Mouse (Mus musculus) right cerebral cortex, adult 2 months (tissue): ENCODE measurements around the gene Tmem121b.

Experiments used
- DNase-seq, 2 experiments: peaks; one replicate each; pipeline ENCODE4 v3.0.0; 2021 to 2022; ENCODE audit warnings: low spot score in 2 of 2

The Tmem121b gene

DNA sequence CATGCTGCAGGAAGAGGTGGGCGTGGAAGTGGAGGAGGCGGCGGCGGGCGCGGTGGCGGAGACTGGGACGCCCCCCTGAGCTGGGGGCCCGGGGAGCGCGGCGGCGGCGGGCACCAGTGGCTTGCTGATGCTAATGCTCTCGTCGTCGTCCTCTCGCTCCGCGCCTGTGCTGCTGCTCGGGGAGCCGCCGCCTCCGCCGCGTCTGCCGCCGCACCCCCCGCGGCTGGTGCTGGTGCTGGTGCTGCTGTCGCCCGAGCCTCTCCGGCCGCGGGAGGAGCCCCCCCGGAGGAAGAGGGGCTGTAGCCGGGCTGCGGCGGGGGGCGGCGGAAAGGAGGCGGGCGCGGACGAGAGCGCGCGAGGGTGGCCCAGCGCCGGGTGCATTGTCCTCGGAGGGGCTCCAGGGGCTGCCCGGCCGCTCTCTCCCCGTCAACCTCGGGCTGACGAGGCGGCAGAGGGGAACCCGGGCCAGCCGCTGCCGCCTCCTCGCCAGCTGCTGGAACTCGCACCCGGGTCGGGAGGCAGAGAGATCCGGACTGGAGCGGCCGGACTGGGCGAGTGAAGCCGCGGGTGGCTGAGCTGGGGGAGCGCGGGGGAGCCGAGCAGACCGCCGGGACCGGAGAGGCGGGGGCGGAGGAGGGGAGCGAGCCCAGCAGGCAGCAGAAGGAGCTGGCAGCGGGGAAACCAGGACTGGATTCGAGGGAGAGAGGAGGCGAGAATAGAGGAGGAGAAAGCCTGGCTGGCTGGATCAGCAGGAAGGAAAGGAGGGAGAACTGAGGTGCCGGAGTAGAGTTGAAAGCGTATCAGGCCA, at the start of gene Tmem121b:
Gene Tmem121b (minus strand): TSS at position 434 of the 808 bp plus-strand sequence.
- peak; percentile 88 to 94 for DNase-seq

DNA sequence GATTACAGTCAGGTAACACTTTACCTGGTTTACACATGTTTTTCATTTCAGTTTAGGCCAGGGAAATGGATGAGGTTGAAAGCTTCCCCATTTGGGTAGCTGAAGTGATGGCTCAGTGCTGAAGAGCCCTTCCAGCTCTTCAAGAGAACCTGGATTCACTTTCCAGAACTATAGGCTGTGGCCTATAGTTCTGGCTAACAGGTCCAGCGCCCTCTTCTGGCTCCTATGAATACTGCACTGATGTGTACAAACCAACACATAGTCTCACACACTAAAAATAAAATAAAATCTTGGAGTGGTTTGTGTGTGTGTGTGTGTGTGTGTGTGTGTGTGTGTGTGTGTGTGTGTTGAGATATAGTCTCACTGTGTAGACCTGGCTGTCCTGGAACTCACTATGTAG, 48.5 kb upstream of the Tmem121b start:
- DNase-seq, result no peak

- no peak for DNase-seq
Observed at GRCm38 (mm10) chr6:120541386-120541785, 47.8 kb upstream of the Tmem121b start.

DNA sequence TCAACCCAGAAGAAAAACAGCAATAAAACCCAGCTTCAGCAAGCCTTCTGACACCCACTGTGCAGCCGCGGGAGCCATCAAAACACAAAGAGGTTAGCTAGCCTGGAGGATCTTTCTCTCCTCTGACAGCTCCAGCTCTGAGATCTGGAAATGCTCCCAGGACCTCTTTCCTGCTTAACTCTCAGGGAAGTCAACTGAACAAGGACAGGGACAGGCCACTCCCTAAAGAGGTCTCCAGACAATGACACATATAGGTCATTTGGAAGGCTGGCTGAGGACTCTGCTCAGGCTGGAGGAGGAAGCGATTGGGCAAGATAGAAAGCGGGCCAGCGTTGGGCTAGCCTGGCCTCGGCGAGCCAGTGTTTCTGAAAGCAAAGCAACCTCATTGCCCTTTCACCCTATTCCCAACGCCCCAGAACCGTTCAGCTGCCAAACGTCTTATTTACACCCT, 46.2 kb upstream of the Tmem121b start:
- DNase-seq, result no peak

- peak; percentile 64 to 70 for DNase-seq
Observed at GRCm38 (mm10) chr6:120539132-120539759, 45.6 kb upstream of the Tmem121b start.

DNA sequence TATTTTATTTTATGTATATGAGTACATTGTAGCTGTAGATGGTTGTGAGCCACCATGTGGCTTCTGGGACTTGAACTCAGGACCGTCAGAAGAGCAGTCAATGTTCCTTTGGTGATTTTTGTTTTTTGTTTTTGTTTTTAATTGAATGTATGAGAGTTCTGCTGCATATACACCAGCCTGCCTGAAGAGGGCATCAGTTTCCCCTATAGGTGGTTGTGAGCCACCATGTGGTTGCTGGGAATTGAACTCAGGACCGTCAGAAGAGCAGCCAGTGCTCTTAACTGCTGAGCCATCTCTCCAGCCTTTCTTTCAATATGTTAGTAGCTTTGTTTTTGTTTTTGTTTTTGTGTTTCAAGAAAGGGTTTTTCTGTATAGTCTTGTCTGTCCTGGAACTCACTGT, 42.7 kb upstream of the Tmem121b start:
- no peak for DNase-seq

DNA sequence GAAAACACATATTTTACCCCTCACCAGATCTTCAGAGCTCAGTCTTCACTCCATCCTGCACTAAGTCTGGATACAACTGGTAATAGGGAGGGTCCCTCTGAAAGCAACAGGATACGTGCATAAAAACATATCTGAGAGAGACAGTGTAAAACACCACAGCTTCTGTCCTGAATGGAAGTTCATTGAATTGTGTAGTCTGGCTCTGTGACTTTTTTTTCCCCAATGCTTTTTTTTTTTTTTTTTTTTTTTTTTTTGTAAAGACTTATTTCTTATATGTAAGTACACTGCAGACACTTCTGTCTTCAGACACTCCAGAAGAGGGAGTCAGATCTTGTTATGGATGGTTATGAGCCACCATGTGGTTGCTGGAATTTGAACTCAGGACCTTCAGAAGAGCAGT, 39.0 kb upstream of the Tmem121b start:
- DNase-seq, result no peak

- DNase-seq, result peak; percentile 93
Observed at GRCm38 (mm10) chr6:120531020-120531965, 37.7 kb upstream of the Tmem121b start, which contains the start of gene Hdhd5. Gene Hdhd5 (minus strand): TSS chr6:120531319.

DNA sequence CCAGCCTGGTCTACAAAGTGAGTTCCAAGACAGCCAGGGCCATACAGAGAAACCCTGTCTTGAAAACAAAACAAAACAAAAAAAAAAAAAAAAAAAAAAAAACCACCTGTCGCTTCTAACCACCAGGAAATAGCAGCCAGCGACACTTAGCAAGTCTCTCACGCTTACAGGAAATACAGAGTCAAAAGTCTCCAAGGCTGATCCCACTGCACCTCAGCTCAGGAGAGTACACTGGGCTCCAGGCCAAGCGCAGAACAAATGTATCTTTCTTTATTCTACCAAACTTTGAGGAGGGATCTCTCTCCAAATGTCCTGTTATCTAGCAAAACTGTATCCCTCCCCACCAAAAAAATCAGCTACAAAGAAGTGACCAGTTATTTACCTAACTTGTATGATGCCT, 35.5 kb upstream of the Tmem121b start:
- no peak for DNase-seq

GRCm38 (mm10) chr6:120524796-120525195, 31.2 kb upstream of the Tmem121b start:
- no peak for DNase-seq

GRCm38 (mm10) chr6:120519647-120520046, 26.0 kb upstream of the Tmem121b start:
- DNase-seq, result no peak

DNA sequence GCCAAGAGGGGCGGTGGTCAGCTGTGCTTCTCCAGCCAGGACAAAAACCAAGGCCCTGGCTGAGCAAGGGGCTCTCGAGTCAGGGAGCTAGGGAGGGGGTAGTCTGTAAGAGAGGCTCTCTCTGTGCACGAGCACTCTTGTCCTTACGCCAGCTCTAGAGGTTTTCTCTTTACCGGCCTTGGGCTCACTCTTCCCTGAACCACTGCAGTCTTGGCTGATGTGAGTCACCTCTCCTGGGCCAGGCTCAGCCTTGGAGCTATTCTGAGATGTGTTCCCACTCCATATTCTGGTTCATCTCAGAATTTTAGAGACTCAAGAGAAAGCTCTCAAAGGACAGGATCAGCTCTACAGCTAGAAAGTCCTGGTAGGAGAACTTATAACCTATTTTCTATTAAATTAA, 23.7 kb upstream of the Tmem121b start:
- DNase-seq, result peak in 1 of 2 experiments; percentile 36

DNA sequence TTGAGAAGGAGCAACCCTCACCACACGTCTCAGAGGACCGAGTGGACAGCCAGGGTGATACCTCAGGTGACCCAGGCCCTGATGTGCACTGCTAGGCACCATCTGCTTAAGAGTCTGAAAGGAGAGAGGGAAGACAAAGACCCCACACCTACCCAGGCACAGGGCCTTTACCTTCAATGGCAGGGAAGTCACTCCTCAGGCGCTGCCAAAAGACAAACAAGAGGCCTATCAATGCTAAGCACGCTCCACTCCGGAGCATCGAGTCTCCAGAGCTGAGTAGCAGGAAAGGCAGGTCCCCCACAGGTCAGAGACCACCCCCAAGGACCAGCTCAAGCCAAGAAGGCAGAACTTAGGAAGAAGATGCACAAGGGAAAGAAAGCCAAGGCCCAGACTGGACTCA, 23.3 kb upstream of the Tmem121b start:
- DNase-seq, result no peak

DNA sequence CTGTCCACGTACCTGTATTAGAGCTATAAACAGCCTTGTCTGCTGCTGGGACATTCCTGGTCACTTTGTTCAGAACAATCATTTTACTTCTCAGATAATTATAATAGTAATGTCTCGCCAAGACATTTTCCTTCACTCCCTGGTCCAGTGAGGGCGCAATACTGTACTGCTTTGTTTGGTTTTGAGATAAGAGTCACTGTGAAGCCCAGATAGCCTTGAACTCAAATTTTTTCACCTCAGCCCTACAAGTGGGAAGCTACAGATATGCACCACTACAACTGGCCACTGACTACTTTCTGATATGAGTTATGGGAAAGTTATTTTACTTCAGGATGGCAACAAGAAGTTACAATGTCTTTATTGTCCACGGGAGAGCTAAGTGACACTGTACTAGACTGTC, 22.8 kb upstream of the Tmem121b start:
- no peak for DNase-seq

DNA sequence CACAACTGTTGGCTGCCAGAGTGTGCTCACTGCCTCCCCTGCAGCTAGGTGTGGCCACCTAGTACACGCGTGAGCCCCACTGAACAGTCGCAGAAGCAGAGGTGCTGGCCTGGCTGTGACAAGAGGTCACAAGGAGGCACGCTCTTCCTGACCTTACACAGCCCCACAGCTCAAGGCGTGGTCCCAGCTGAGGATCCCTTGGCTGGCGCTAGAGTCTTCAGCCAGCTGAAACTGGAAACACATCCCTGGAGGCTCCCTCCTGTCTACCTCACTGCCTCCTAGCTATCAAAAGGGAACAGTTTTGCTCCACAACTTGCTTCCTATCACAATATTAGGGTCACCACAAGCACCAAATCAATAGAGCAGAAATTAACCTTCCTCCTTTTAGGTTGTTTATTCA, 17.6 kb upstream of the Tmem121b start:
- no peak for DNase-seq

DNA sequence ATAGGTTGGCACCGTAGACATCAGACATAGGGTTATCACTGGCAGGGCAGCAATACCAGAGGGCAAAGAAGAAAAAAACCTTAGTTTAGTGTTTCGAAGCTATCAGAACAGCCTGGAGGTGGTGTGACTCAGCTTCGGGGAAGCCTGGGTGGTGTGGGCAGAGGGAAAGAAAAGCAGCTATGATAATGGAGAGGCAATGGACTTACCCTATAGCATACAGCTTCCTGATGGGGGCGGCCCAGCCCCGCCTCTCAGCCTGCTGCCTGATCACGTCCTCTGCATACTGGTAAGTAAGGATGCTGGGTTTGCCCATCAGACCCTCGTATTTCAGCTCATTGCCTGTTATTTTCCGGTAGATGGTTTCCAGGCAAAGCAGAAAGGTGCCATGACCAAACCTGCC, 16.8 kb upstream of the Tmem121b start:
- DNase-seq, result peak; percentile 83 to 86

DNA sequence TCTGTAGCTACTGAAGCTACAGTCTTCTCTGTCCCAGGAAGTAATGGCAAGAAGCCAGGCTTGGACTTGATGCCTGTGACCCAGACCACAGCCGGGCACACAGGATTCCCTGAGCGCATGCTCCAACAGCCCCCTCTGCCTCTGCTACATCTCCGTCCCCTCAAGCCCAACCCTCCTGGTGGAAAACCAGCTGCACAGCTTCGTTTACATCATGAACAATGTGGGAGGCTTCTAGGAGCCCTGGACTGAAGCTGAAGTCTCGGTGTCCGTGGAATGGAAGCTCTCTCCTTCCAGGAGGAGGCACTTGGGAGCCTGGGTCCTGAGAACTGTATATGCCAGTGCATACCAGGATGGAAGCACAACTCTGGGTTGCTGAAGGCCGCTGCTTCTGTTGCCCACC, 16.4 kb upstream of the Tmem121b start:
- DNase-seq, result peak in 1 of 2 experiments; percentile 15

DNA sequence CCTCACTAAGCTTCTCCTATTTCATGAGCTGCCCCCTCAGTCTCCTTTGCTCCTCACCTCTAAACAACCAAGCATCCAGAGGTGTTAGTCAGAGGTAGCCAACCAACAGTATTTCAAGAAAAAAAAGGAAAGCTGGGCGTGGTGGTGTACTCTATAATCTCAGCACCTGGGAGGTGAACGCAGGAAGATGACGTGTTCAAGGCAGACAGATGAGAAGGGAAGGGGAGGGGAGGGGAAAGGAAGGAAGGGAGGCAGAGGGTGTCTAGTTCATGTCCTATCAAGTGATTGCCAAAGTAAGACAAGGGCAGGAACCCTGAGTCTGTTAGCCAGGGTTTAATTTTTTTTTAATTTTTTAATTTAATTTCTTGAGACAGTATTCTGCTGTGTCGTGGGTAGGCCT, 15.0 kb upstream of the Tmem121b start:
- no peak for DNase-seq

DNA sequence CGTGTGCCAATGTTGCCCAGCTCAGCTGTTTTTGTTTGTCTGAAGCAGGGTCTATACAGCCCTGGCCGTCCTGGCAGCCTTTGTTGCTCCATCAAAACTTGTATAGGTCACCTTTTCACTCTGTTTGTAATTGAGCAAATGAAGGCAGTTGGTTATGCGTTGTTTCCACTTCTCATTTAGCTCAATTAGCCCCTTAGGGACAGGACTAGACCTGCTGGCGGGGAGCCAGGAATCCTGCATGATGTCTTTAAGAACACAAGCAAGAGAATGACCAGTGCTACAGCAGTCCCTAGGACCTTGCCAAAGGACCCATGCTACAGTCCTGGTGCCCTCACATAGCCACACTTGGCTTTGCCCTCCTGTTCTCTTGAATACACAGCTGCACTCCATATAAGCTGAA, 11.9 kb upstream of the Tmem121b start:
- no peak for DNase-seq

GRCm38 (mm10) chr6:120504051-120504450, 10.4 kb upstream of the Tmem121b start:
- DNase-seq, result peak; percentile 76

- no peak for DNase-seq
Observed at GRCm38 (mm10) chr6:120496544-120496943, 2.9 kb upstream of the Tmem121b start.
